Mouse (Mus musculus): Measurements from ENCODE around the gene Git1.

DNA sequence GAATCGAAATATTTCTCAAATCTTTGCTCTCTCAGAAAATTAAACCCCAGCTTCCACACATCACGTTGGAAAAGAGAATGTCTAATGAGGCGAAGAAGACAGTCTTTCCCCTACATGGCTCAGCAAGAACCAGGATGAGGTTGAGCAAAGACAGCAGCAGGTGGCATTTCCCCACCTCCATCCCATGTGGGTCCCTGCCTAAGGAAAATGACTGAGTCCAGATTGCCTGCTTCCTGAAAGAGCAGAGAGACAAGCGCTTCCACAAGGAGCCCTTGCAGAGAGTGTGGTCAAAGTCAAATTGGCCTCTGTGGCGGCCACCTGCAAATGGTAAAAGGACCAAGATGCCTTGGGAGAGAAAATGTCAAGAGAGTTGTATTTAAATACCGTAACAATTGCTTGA, 2.9 kb upstream of the Git1 start:
- no peak for TF ChIP-seq POLR2A (IDR thresholded peaks at IDR 0.05; ENCODE audit: low read depth, low read length)
- no peak for TF ChIP-seq CTCF (IDR thresholded peaks at IDR 0.05; ENCODE audit: borderline replicate concordance, insufficient read depth, low read length)
